Mouse (Mus musculus) 3T3-L1 (cell line): ENCODE data around the gene Tbc1d9b.
A peak's percentile ranks its signal among the peaks of the same experiment; 100 is the strongest.
"Not testable (repeated sequence)": the region's sequence is repeated elsewhere in the genome, so short reads cannot be mapped to it uniquely, and the experiment has no call there.

Experiments used
- DNase-seq: peaks from one replicate; pipeline ENCODE4 v3.0.0-alpha.2; 2015; ENCODE audit warnings: low read depth, low spot score

The Tbc1d9b gene

GRCm38 (mm10) chr11:50130811-50131766, at the start of gene Tbc1d9b:
TSS of gene Tbc1d9b (plus strand) at chr11:50131396.
- peak; percentile 88 for DNase-seq

DNA sequence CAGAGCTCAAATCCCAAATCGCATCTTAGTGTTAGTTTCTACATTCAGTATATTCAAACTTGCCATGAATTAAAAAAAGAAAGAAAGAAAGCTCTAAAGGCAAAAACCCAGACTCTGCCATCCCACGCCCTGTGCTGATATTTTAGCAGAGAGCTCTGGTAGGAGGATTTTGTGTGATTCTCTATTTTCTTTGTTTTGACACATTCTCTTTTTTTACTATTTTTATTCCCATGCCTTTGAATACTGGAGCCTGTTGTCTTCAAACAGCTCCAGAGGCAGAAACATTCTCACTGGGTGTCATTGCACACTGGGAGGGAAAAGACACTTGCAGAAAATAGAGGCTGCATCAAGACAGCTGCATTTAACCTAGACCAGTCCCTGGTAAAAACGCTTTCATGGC, 45.0 kb upstream of the Tbc1d9b start:
- no peak for DNase-seq

DNA sequence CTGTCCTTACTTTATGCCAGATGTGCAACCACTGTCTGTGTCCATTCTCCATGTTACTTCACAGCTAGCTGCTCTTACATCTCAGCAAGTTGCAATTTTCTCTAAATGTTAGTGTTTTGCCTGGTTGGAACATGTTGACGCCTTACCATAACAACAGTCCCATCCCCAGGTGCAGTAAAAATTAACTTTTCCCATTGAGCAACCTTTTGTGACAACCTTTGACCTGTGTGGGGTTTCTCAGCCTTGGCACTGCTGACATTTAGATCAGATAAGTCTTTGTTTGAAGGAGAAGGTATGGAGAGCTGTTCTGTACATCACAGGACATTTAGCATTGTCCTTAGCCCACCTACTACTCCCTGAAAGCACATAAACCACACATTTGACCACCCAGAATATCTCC, 41.4 kb upstream of the Tbc1d9b start:
- DNase-seq = no peak

- DNase-seq = no peak
Measured at GRCm38 (mm10) chr11:50090982-50091675, 40.1 kb upstream of the Tbc1d9b start.

- DNase-seq = no peak
Measured at GRCm38 (mm10) chr11:50091681-50092080, 39.5 kb upstream of the Tbc1d9b start.

DNA sequence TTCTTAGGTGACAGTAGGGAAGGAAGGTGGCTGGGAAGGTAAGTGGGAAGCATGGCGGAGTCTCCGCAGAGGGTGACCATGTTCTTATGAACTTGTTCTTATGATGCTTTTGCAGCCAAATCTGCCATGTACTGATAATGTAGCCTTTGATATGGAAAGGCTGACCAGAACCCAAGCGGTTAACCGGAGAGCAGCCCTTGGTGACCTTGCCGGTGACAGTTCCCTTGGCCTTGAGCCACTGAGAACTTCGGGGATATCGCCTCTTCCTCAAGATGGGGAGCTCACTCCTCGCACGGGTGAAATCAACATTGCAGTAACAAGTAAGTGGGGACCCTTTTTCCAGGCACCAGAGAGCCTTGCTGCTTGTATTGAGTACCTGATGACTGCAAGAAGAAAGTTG, 35.5 kb upstream of the Tbc1d9b start:
- DNase-seq = no peak

GRCm38 (mm10) chr11:50097091-50097490, 34.1 kb upstream of the Tbc1d9b start:
- DNase-seq = no peak

- DNase-seq = no peak
Measured at GRCm38 (mm10) chr11:50098961-50099481, 32.2 kb upstream of the Tbc1d9b start.

DNA sequence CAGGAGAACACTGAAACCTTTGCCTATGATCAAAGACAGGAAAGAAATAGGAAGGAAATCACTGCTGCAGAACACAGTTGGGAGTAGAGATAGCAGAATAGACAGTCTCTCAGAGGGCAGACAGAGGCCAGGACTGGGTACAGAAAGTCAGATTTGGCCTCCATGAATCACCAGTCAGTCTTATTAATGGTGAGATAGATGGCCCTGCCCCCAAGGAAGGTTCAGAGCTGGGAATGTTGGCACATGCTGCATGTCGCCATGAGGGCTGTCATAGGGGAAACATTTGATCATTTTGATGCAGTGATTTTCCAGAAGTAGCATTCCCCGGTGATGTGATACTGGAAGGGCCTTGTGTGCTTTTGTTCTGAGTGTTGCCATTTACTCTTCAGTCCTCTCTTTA, 31.5 kb upstream of the Tbc1d9b start:
- peak; percentile 9 for DNase-seq

- no peak for DNase-seq
Measured at GRCm38 (mm10) chr11:50100548-50101307, 30.5 kb upstream of the Tbc1d9b start.

DNA sequence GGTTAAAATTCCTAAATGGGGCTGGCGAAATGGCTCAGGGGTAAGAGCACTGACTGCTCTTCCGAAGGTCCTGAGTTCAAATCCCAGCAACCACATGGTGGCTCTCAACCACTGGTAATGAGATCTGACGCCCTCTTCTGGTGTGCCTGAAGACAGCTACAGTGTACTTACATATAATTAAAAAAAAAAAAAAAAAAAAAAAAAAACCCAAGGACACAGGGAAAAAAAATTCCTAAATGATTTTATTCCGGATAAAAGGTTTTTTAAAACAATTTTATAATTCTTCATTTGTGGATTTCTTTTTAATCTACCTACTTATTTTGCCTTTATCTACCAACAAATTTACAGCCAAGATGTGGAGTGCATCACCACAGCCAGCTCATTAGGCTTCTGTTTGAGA, 29.2 kb upstream of the Tbc1d9b start:
- DNase-seq = not testable (repeated sequence)

GRCm38 (mm10) chr11:50104016-50104415, 27.2 kb upstream of the Tbc1d9b start:
- DNase-seq = no peak

- no peak for DNase-seq
Measured at GRCm38 (mm10) chr11:50105237-50105636, 26.0 kb upstream of the Tbc1d9b start.

DNA sequence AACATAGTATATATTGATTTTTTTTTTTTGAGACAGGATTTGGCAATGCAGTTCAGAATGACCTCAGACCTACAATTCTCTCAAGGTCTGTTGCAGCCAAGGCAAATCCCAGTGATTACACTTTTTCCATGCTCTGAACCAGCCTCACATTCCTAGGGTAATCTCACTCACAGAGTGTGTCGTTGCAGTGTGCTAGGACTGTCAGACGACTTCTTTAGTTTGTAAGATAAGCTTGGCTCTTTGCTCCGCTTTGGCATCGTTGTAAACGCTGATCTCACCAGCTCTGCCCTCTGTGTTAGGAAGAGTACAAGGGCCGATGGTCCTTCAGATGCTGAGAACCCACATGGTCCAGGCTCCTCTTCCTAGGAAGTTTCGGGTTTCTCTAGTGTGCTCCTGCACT, 25.2 kb upstream of the Tbc1d9b start:
- no peak for DNase-seq

DNA sequence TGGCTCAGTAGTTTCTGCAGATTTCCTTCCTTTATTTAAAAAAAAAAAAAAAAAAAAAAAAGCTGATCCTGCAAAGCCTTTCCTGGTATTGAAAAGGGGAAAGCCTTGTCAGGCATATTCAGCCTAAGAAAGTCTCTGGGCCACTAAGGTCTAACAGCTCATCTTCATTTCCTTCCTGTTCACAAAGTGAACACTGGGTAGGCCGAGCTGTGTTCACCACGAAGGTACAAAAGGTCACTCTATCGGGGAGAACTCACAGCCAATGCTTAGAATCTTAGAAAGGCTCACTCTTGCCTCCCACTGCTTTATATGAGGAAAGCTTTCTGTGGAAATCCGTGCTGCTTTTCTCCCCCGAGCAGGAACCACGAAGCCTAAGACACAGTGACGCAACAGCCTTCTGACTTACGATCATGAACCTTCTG, 22.4 kb upstream of the Tbc1d9b start:
- no peak for DNase-seq

DNA sequence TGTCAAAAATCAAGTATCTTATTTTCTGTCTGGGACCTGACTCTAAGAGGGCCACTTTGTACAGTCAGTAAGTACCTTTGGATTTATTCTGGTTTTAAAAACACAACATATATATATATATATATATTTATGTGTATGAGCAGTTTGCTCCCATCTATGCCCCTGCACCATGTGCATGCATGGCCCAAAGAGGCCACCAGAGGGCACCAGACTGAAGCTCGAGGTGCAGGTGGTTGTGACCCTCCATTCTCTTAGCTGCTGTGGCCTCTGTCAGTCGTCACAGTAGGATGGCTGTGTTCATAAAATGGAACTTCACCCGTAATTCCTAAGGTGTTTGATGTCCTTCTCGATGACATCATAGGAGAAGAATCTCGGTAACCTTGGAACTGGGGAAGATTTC, 16.9 kb upstream of the Tbc1d9b start:
- peak; percentile 80 for DNase-seq

DNA sequence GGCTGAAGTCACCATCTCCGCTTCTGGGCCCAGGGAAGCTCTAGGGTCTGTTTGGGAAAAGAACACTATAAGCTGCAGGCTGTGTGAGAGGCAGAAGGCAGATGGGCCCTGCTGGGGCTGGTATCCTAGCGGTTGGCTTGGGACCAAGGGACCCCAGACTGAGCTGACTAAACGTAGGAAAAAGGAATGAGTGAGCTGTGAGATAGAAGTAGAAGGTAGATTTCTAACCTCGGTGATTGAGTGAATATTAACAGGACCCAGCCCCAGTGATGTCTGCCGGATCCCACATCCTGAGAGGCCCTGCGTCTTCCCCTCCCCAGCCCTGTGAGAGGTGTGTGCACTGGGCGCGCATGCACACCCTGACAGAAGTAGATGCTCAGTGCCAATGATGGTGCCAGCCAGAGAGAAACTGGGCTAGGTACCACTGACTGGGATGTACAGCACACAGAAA, 8.5 kb upstream of the Tbc1d9b start:
- no peak for DNase-seq

- DNase-seq = no peak
Measured at GRCm38 (mm10) chr11:50127781-50128180, 3.4 kb upstream of the Tbc1d9b start.

- DNase-seq = peak; percentile 21
Measured at GRCm38 (mm10) chr11:50131801-50132201, 605 bp downstream of the Tbc1d9b start.

- DNase-seq = no peak
Measured at GRCm38 (mm10) chr11:50132265-50132664, 1.1 kb downstream of the Tbc1d9b start.

DNA sequence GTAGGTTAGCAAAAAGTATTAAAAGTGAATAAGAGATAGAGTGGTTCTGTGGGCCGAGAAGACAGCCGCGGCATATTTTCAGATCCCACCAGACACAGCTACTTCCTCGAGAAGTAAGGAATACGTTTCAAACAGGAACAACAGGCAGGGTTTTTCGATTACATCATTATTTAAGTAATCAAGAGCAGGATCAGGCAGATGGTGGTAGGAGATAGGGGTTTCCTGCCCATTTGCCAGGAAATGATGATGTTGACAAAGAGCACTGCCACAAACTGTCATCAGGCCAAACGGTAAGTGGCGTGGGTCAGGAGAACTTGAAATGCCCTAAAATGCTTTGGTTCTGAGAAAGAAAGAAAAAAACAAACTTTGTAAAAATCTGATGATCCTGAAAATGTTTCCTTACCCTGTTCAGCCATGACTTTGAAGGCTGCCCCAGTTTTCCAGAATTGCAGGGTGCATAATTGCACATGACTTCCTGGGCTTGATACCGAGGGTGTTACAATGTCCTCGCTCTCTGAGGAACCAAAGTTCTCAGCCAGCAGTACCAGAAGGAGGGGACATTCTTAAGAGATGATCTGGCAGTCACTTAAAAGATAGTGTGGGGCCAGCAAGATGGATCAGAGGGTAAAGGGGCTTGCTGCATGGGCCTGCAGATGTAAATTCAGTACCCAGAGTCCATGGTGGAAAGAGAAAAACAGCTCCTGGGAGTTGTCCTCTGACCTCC, 3.1 kb downstream of the Tbc1d9b start:
- DNase-seq = no peak
